Mouse (Mus musculus) myocyte (in vitro differentiated cells): ENCODE results near the gene Timmdc1. TPM values are rescaled to one million over a fixed set of nuclear protein-coding genes. Genes with fewer than 3 reads are reported as not detected.

ENCODE experiments used
- H3K27me3 ChIP-seq: one replicate; pipeline ENCODE4 v1.6.1; 2011; ENCODE audit not compliant: control insufficient read depth, insufficient read depth, insufficient read length
- H3K36me3 ChIP-seq: one replicate; pipeline ENCODE4 v1.6.1; 2011; ENCODE audit not compliant: control insufficient read depth, insufficient read depth
- H3K4me2 ChIP-seq: one replicate; pipeline ENCODE4 v1.6.1; 2011; ENCODE audit warnings: low read depth, control low read depth
- H3K4me3 ChIP-seq: one replicate; pipeline ENCODE4 v1.5.1; 2011; ENCODE audit warnings: mild to moderate bottlenecking, control low read depth, moderate library complexity
- H3K79me2 ChIP-seq: one replicate; pipeline ENCODE4 v1.6.1; 2011; ENCODE audit not compliant: control insufficient read depth, insufficient read depth
- H3ac ChIP-seq: one replicate; pipeline ENCODE4 v1.6.1; 2011; ENCODE audit not compliant: control insufficient read depth, insufficient read length
- CEBPB ChIP-seq: IDR thresholded peaks from 2 replicates; pipeline ENCODE4 v1.6.1; 2011; ENCODE audit warnings: mild to moderate bottlenecking, moderate library complexity; ENCODE audit not compliant: poor library complexity, insufficient read depth, severe bottlenecking
- E2F4 ChIP-seq: IDR thresholded peaks from one replicate; pipeline ENCODE4 v1.6.1; 2011; ENCODE audit warnings: mild to moderate bottlenecking, control low read depth, moderate library complexity; ENCODE audit not compliant: insufficient read depth
- MAX ChIP-seq: IDR thresholded peaks from one replicate; pipeline ENCODE4 v1.6.1; 2011; ENCODE audit warnings: low read depth, mild to moderate bottlenecking, control low read depth
- MYOD1 ChIP-seq, 3 experiments: IDR thresholded peaks; one replicate each; pipeline ENCODE4 v1.6.1; 2011; ENCODE audit warnings: control low read depth in 2 of 3, low read depth in 2 of 3, mild to moderate bottlenecking in 2 of 3, moderate library complexity in 1 of 3; ENCODE audit not compliant: insufficient read length in 2 of 3, control insufficient read depth in 1 of 3
- MYOG ChIP-seq, 3 experiments: IDR thresholded peaks; one replicate each; pipeline ENCODE4 v1.6.1; 2011; ENCODE audit warnings: control low read depth in 2 of 3, low read depth in 2 of 3, mild to moderate bottlenecking in 2 of 3; ENCODE audit not compliant: insufficient read length in 2 of 3, control insufficient read depth in 1 of 3, insufficient read depth in 1 of 3
- POLR2A ChIP-seq: IDR thresholded peaks from one replicate; pipeline ENCODE4 v1.6.1; 2011; ENCODE audit warnings: low read depth, mild to moderate bottlenecking, control low read depth, moderate library complexity; ENCODE audit not compliant: insufficient read length
- POLR2AphosphoS2 ChIP-seq: IDR thresholded peaks from one replicate; pipeline ENCODE4 v1.6.1; 2011; ENCODE audit warnings: low read depth, control low read depth; ENCODE audit not compliant: insufficient read length
- REST ChIP-seq: IDR thresholded peaks from one replicate; pipeline ENCODE4 v1.6.1; 2011; ENCODE audit warnings: mild to moderate bottlenecking, control low read depth, moderate library complexity; ENCODE audit not compliant: insufficient read depth, insufficient read length
- SRF ChIP-seq: IDR thresholded peaks from one replicate; pipeline ENCODE4 v1.6.1; 2011; ENCODE audit warnings: low read depth; ENCODE audit not compliant: control insufficient read depth, insufficient read length
- TCF12 ChIP-seq: IDR thresholded peaks from one replicate; pipeline ENCODE4 v1.6.1; 2011; ENCODE audit warnings: mild to moderate bottlenecking, control low read depth; ENCODE audit not compliant: poor library complexity, insufficient read depth, severe bottlenecking
- TCF3 ChIP-seq: IDR thresholded peaks from one replicate; pipeline ENCODE4 v1.6.1; 2011; ENCODE audit warnings: low read depth, control low read depth; ENCODE audit not compliant: insufficient read length
- USF1 ChIP-seq: IDR thresholded peaks from one replicate; pipeline ENCODE4 v1.6.1; 2011; ENCODE audit warnings: low read depth, mild to moderate bottlenecking, control low read depth, moderate library complexity
- polyA plus RNA-seq: library from polyadenylated mRNA; unstranded; fragments of >200 nt; fragmentation: generic; extraction: Trizol; gene quantifications from one replicate; pipeline ENCODE4 v1.2.1, GENCODE M21; 2012; ENCODE audit warnings: missing spikeins

Gene Timmdc1
- polyA plus RNA-seq, 1 experiment, result 41.4 TPM

DNA sequence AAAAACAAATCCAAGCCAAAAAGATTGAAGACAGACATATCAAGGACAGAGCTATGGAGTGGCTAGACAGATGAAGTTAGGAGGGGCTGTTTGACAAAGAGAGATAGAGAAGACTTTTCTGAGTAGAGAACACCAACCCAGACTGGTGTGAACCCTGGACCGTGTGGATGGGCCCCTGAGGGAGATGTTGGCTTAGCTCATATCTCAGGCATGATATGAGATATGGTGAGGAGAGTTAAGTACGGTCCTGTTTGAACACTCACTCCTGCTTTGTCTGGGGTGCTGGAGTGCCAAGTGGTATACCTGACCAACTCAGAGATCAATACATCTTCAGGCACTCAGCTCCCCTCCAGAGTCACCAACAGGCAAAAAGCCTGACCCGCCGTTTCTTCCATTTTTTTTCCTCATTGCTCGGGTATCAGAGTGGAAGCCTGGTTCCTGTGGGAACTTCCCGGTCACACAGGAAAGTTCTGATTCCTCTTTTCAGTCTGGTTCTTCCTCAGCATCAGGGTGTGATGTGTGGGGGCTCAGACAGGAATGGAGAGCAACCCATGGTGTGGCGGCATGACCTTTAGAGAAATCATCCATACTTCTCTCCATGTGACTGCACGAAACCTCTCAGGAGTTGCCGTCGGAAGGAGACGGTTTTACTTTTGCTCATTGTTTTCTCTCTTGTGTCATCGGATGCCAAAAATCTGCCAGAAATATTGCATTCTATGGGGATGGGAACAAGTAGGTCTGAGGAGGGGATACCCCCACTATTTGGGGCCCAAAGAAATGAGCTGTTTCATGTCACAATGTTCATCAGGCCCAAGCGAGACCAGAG is 55.2 kb downstream of the Timmdc1 start:
- Histone ChIP-seq H3K4me3 (no peak overlapping the region), H3K36me3 (peaks cover 13% of the 10 kb centered on the region), H3K79me2 (peaks cover 96% of the 10 kb centered on the region), H3ac (no peak overlapping the region), H3K4me2 (no peak overlapping the region), H3K27me3 (no peaks in the 10 kb centered on the region)
- TF ChIP-seq E2F4, result no peak
- no peak for TF ChIP-seq POLR2A
- no peak for TF ChIP-seq MYOG (IDR thresholded peaks at IDR 0.05; ENCODE audit: control insufficient read depth in 1 of 3, insufficient read depth in 1 of 3, insufficient read length in 2 of 3, low read depth in 2 of 3)
- TF ChIP-seq MAX, result no peak
- no peak for TF ChIP-seq POLR2AphosphoS2
- no peak for TF ChIP-seq SRF
- no peak for TF ChIP-seq TCF12
- TF ChIP-seq TCF3, result no peak
- no peak for TF ChIP-seq USF1
- no peak for TF ChIP-seq CEBPB

DNA sequence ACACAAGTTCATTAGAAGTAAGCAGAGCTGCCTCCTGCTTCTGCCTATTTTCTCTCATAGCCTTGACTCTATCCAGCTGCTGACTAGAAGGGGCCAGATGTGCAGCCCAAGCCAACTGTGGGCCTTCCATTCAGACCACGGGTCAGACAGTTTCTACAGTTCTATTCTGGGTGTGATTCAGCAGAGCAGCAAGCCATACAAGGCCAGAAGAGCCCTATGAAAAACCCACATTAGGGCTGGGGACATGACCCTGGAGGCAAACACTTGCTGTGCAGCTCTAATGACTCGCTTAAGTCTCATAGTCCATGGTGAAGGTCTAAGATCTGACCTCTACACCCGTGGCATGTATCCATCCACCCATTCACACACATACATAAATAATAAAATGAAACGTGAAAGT is 56.4 kb downstream of the Timmdc1 start:
- H3K27me3 ChIP-seq, result no peaks in the 10 kb centered on the region
- no peak overlapping the region for H3ac ChIP-seq
- no peak overlapping the region for H3K4me2 ChIP-seq
- peaks cover 13% of the 10 kb centered on the region for H3K36me3 ChIP-seq
- no peak for TF ChIP-seq MYOD1 (IDR thresholded peaks at IDR 0.05; ENCODE audit: control insufficient read depth in 1 of 3, insufficient read length in 2 of 3, low read depth in 2 of 3)
- no peak for TF ChIP-seq REST
- TF ChIP-seq TCF12, result no peak
- TF ChIP-seq MAX, result no peak
- no peak for TF ChIP-seq SRF
- TF ChIP-seq USF1, result no peak
- TF ChIP-seq TCF3, result no peak
- TF ChIP-seq CEBPB, result no peak
- TF ChIP-seq POLR2AphosphoS2, result no peak
- TF ChIP-seq E2F4, result no peak
- no peak for TF ChIP-seq MYOG (IDR thresholded peaks at IDR 0.05; ENCODE audit: control insufficient read depth in 1 of 3, insufficient read depth in 1 of 3, insufficient read length in 2 of 3, low read depth in 2 of 3)
- no peak for TF ChIP-seq POLR2A
- peaks cover 97% of the 10 kb centered on the region for H3K79me2 ChIP-seq
- H3K4me3 ChIP-seq, result no peak overlapping the region

DNA sequence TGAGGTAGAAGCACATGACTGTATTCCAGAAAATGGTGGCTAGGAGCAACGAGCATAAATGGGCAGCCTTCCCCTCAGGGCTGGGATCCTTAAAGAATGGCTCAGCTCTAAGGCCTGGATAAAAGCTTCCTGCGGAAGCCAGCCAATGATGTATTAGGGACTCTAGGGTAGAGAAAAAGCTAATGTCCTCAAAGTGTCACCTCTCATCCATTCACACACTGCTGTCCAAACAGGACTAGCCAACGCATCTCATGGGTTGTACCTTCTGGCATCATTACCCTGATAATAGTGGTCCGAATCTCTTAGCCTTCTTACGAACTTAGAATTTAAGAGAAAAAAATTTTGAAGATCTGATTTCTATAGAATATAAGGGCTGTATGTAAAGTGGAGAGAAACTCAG is 59.2 kb downstream of the Timmdc1 start:
- Histone ChIP-seq H3K4me3 (no peak overlapping the region), H3K27me3 (no peaks in the 10 kb centered on the region), H3K36me3 (peaks cover 13% of the 10 kb centered on the region), H3K79me2 (peaks cover 95% of the 10 kb centered on the region), H3ac (no peak overlapping the region), H3K4me2 (peak overlapping the region; percentile 65)
- TF ChIP-seq POLR2AphosphoS2, result no peak
- TF ChIP-seq MYOG (IDR thresholded peaks at IDR 0.05; ENCODE audit: control insufficient read depth in 1 of 3, insufficient read depth in 1 of 3, insufficient read length in 2 of 3, low read depth in 2 of 3), result no peak
- no peak for TF ChIP-seq MAX
- no peak for TF ChIP-seq TCF3
- TF ChIP-seq E2F4, result no peak
- no peak for TF ChIP-seq USF1
- no peak for TF ChIP-seq MYOD1 (IDR thresholded peaks at IDR 0.05; ENCODE audit: control insufficient read depth in 1 of 3, insufficient read length in 2 of 3, low read depth in 2 of 3)
- TF ChIP-seq CEBPB, result no peak
- no peak for TF ChIP-seq POLR2A
- TF ChIP-seq REST, result no peak
- no peak for TF ChIP-seq TCF12
- TF ChIP-seq SRF, result no peak

DNA sequence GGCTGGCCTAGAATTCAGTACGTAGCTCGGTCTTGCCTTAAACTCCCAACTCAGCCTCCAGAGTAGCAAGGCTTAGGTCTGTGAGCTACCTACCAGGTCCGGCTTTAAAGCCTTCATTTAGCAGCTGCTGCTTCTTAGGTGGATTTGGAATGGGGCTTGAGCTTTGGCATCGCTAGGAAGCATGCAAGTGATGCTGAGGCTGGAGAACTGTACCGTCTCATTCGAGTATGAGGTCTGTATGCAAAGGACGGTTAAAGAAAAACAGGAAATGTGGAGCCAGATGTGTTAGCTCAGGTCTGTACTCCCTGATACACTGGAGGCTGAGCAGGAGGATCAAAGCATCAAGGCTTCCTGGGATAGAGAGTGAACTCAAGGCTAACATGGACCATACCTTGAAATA is 60.3 kb downstream of the Timmdc1 start:
- peaks cover 83% of the 10 kb centered on the region for H3K79me2 ChIP-seq
- no peak overlapping the region for H3ac ChIP-seq
- H3K27me3 ChIP-seq, result no peaks in the 10 kb centered on the region
- peak overlapping the region; percentile 65 for H3K4me2 ChIP-seq
- TF ChIP-seq TCF3 (no peak), TCF12 (no peak), MYOG (IDR thresholded peaks at IDR 0.05; ENCODE audit: control insufficient read depth in 1 of 3, insufficient read depth in 1 of 3, insufficient read length in 2 of 3, low read depth in 2 of 3) (no peak), MAX (no peak), POLR2A (no peak), USF1 (no peak), SRF (no peak), E2F4 (no peak), MYOD1 (IDR thresholded peaks at IDR 0.05; ENCODE audit: control insufficient read depth in 1 of 3, insufficient read length in 2 of 3, low read depth in 2 of 3) (no peak), CEBPB (no peak), REST (no peak), POLR2AphosphoS2 (no peak)
- H3K36me3 ChIP-seq, result peaks cover 9% of the 10 kb centered on the region
- H3K4me3 ChIP-seq, result peak overlapping the region; percentile 59
